Mouse (Mus musculus) embryonic facial prominence, embryonic 13.5 days (tissue): ENCODE measurements around the gene Klf15. TPM values are rescaled to one million over a fixed set of nuclear protein-coding genes. Genes with fewer than 3 reads are reported as not detected.

Source experiments
- ATAC-seq: fragments of 200-750 bp; cut with Nextera tagmentation; 2 replicates; pipeline ENCODE4 v1.8.0; 2017; ENCODE audit warnings: low read depth; ENCODE audit not compliant: insufficient number of reproducible peaks, insufficient read depth, low FRiP score, low TSS enrichment
- H3K27ac ChIP-seq: fragments of 300-500 bp; sonication (generic); 2 replicates; pipeline ENCODE4 v1.5.1; 2015; ENCODE audit warnings: moderate library complexity, mild to moderate bottlenecking, inconsistent platforms
- H3K27me3 ChIP-seq: fragments of 300-500 bp; sonication (generic); 2 replicates; pipeline ENCODE4 v1.6.1; 2015; ENCODE audit warnings: mild to moderate bottlenecking, inconsistent platforms
- H3K36me3 ChIP-seq: fragments of 300-500 bp; sonication (generic); 2 replicates; pipeline ENCODE4 v1.6.1; 2015; ENCODE audit warnings: mild to moderate bottlenecking, inconsistent platforms
- H3K4me1 ChIP-seq: fragments of 300-500 bp; sonication (generic); 2 replicates; pipeline ENCODE4 v1.6.1; 2015; ENCODE audit warnings: inconsistent platforms
- H3K4me2 ChIP-seq: fragments of 300-500 bp; sonication (generic); 2 replicates; pipeline ENCODE4 v1.6.1; 2015; ENCODE audit warnings: moderate library complexity, mild to moderate bottlenecking, inconsistent platforms
- H3K4me3 ChIP-seq: fragments of 300-500 bp; sonication (generic); 2 replicates; pipeline ENCODE4 v1.5.1; 2015; ENCODE audit warnings: mild to moderate bottlenecking, inconsistent platforms
- H3K9ac ChIP-seq: fragments of 300-500 bp; sonication (generic); 2 replicates; pipeline ENCODE4 v1.6.1; 2015; ENCODE audit warnings: mild to moderate bottlenecking, inconsistent platforms
- H3K9me3 ChIP-seq: fragments of 300-500 bp; sonication (generic); 2 replicates; pipeline ENCODE4 v1.6.1; 2016; ENCODE audit warnings: inconsistent platforms
- WGBS: fragments of 180-500 bp; shearing (Covaris S2); methylation state at CpG from one replicate; pipeline ENCODE4 v1.1.7; 2015; ENCODE audit warnings: mixed read lengths; 5-methylcytosine and 5-hydroxymethylcytosine counted together
- polyA plus RNA-seq: library from polyadenylated mRNA; unstranded; fragments of >200 nt; fragmentation: Nextera tagmentation; extraction: Ambion mirVana; gene quantifications from 2 replicates; pipeline ENCODE4 v1.2.1, GENCODE M21; 2015

The Klf15 gene
- polyA plus RNA-seq, 1 experiment from 2014 or later = 7.5 TPM

DNA sequence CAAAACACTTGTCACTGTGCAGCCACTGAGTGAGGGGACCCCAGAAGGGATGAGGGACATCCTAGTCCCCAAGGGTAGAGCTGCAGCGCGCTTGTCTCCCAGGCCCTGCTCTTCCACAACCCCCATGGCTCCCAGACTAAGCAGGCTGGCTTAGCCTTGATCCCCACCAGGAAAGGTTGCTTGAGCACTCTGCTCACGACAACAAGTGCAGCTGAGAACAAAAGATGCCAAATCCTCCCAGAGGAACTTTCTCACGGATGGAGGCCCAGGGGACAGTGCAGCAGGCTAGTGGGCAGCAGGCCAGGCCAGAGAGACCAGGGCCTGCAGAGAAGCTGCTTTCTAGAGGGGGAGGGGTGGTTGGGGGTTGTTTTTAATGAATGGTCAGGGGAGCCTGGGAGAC lies 15.5 kb upstream of the Klf15 start:
- H3K9me3 ChIP-seq = no peaks in the 10 kb centered on the region
- no peaks in the 10 kb centered on the region for H3K27me3 ChIP-seq
- WGBS = 33% methylated on average over 4 of the region's 4 CpGs
- H3K27ac ChIP-seq = no peak overlapping the region
- H3K4me1 ChIP-seq = no peaks in the 10 kb centered on the region
- H3K9ac ChIP-seq = no peak overlapping the region
- H3K4me2 ChIP-seq = no peak overlapping the region
- no peak for ATAC-seq
- H3K36me3 ChIP-seq = no peaks in the 10 kb centered on the region
- no peak overlapping the region for H3K4me3 ChIP-seq

- Histone ChIP-seq H3K4me3 (no peak overlapping the region), H3K36me3 (no peaks in the 10 kb centered on the region), H3K9me3 (no peaks in the 10 kb centered on the region), H3K27me3 (no peaks in the 10 kb centered on the region), H3K9ac (no peak overlapping the region), H3K4me1 (no peaks in the 10 kb centered on the region), H3K4me2 (no peak overlapping the region), H3K27ac (no peak overlapping the region)
- 24% methylated on average over 7 of the region's 7 CpGs for WGBS
- ATAC-seq = no peak
These were observed 12.2 kb upstream of the Klf15 start for GRCm38 (mm10) chr6:90450179-90450578.

DNA sequence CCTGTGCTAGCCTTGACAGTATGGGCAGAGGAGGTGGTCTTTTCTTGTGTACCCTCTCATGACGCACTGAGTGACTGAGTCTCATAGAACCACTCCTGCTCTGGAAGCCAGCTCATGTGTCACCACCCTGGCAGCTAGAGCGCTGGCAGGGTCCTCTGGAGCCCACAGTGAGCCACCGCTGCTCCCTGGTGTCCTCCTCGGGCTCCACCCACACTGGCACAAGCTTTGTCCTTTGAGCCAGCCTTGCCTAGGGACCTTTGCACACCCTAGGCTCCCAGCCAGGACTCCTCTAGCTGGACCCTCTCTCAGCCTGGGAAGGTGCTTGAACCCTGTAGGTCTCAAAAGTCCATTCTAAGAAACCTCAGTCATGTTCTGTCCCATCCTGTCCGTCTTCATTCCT lies 11.7 kb upstream of the Klf15 start:
- no peak overlapping the region for H3K4me3 ChIP-seq
- no peaks in the 10 kb centered on the region for H3K4me1 ChIP-seq
- no peaks in the 10 kb centered on the region for H3K36me3 ChIP-seq
- no peak overlapping the region for H3K27ac ChIP-seq
- no peak for ATAC-seq
- H3K9me3 ChIP-seq = no peaks in the 10 kb centered on the region
- H3K9ac ChIP-seq = no peak overlapping the region
- 69% methylated on average over 5 of the region's 5 CpGs for WGBS
- H3K27me3 ChIP-seq = no peaks in the 10 kb centered on the region
- no peak overlapping the region for H3K4me2 ChIP-seq

GRCm38 (mm10) chr6:90451512-90451911 lies 10.9 kb upstream of the Klf15 start:
- no peaks in the 10 kb centered on the region for H3K4me1 ChIP-seq
- ATAC-seq = no peak
- H3K4me3 ChIP-seq = no peak overlapping the region
- H3K27me3 ChIP-seq = no peaks in the 10 kb centered on the region
- H3K36me3 ChIP-seq = no peaks in the 10 kb centered on the region
- H3K9ac ChIP-seq = no peak overlapping the region
- WGBS = 76% methylated on average over 5 of the region's 5 CpGs
- no peak overlapping the region for H3K4me2 ChIP-seq
- no peak overlapping the region for H3K27ac ChIP-seq
- no peaks in the 10 kb centered on the region for H3K9me3 ChIP-seq

- H3K9ac ChIP-seq = no peak overlapping the region
- no peak overlapping the region for H3K4me2 ChIP-seq
- H3K9me3 ChIP-seq = no peaks in the 10 kb centered on the region
- no peaks in the 10 kb centered on the region for H3K27me3 ChIP-seq
- peaks cover 3% of the 10 kb centered on the region; the same call in 1 of the 2 replicates for H3K4me1 ChIP-seq
- no peaks in the 10 kb centered on the region for H3K36me3 ChIP-seq
- no peak for ATAC-seq
- no peak overlapping the region for H3K27ac ChIP-seq
- no peak overlapping the region for H3K4me3 ChIP-seq
These were observed 9.8 kb upstream of the Klf15 start for GRCm38 (mm10) chr6:90452603-90453002.

DNA sequence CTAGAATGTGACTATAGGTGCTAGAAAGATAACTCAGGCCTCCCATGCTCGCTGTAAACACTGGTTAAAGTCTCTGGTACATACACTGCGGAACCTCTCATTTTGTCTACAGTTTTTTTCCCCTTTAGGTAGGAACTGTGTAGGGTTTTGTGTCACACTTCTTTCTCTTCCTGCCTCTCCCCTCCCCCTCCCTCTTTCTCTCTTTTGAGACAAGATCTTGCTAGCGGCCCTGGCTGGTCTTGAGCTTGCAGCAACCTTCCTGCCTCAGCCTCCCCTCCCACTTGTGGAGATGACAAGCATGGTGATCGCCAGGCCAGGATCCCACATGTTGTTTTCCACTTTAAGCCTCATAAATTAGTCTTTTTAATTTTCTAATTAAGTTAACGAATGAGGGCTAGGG lies 8.6 kb upstream of the Klf15 start:
- no peaks in the 10 kb centered on the region for H3K36me3 ChIP-seq
- 82% methylated on average over 5 of the region's 5 CpGs for WGBS

GRCm38 (mm10) chr6:90457421-90457820 lies 5.0 kb upstream of the Klf15 start:
- no peaks in the 10 kb centered on the region for H3K36me3 ChIP-seq
- no peaks in the 10 kb centered on the region for H3K9me3 ChIP-seq
- no peak overlapping the region for H3K9ac ChIP-seq
- H3K4me2 ChIP-seq = no peak overlapping the region
- peaks cover 8% of the 10 kb centered on the region; the same call in 1 of the 2 replicates for H3K4me1 ChIP-seq
- 62% methylated on average over 2 of the region's 2 CpGs for WGBS
- peaks cover 25% of the 10 kb centered on the region for H3K27me3 ChIP-seq
- H3K27ac ChIP-seq = no peak overlapping the region
- ATAC-seq = no peak
- no peak overlapping the region for H3K4me3 ChIP-seq

More for the DNA sequence above, 8.6 kb upstream of the Klf15 start:
- H3K4me1 ChIP-seq = peaks cover 3% of the 10 kb centered on the region; the same call in 1 of the 2 replicates
- H3K4me3 ChIP-seq = no peak overlapping the region
- no peak overlapping the region for H3K27ac ChIP-seq
- no peak overlapping the region for H3K4me2 ChIP-seq
- ATAC-seq = no peak
- H3K9me3 ChIP-seq = no peaks in the 10 kb centered on the region
- no peaks in the 10 kb centered on the region for H3K27me3 ChIP-seq
- H3K9ac ChIP-seq = no peak overlapping the region

DNA sequence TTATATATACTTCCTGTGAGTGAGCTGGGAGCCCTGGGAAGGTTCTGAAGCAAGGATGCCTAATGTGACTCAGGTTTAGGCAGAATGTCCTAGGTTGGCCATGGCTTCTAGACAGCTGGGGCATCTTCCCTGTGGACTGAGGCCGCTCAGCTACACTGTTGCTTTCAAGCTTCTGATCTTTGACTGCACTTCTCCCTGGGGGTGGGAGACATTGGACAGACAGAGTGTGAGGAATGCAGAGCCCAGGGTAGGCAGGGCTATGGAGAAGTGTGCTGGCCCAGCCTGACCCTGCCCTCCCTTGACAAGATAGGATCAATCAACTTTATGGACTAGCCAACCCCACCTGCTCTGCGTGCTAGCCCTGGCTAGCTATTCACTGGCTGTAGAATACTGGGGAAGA lies 1.2 kb upstream of the Klf15 start:
- Histone ChIP-seq H3K4me1 (peaks cover 24% of the 10 kb centered on the region), H3K36me3 (no peaks in the 10 kb centered on the region), H3K27me3 (peaks cover 48% of the 10 kb centered on the region), H3K9me3 (no peaks in the 10 kb centered on the region), H3K4me2 (no peak overlapping the region), H3K27ac (no peak overlapping the region), H3K9ac (no peak overlapping the region), H3K4me3 (no peak overlapping the region)
- 65% methylated on average over 2 of the region's 2 CpGs for WGBS
- ATAC-seq = no peak

DNA sequence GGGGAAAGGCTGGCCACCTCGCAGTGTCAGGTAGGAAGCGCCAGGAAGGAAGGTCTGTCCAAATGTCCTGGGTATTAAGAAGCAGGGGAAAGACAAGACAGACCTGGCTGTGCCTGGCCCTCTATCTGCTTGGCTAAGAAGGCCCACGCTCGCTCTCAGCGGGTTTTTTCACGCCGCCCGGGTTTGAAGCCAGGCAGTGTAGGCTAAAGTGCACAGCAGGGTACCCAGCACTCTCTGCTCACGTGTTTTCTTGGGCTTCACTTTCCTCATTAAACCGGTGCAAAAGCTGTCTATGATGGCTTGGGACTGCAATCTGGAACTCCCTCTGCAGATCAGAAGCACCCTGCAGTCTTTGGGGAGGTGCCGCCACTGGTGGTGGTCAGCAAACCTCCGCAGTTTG lies 605 bp upstream of the Klf15 start:
- H3K36me3 ChIP-seq = no peaks in the 10 kb centered on the region
- peak overlapping the region; percentile 65 for H3K4me3 ChIP-seq
- no peak overlapping the region for H3K27ac ChIP-seq
- no peak for ATAC-seq
- H3K9me3 ChIP-seq = no peaks in the 10 kb centered on the region
- 13% methylated on average over 12 of the region's 12 CpGs for WGBS
- H3K9ac ChIP-seq = peak overlapping the region; percentile 73; the same call in 1 of the 2 replicates
- peaks cover 24% of the 10 kb centered on the region for H3K4me1 ChIP-seq
- H3K27me3 ChIP-seq = peaks cover 48% of the 10 kb centered on the region
- H3K4me2 ChIP-seq = peak overlapping the region; percentile 100

DNA sequence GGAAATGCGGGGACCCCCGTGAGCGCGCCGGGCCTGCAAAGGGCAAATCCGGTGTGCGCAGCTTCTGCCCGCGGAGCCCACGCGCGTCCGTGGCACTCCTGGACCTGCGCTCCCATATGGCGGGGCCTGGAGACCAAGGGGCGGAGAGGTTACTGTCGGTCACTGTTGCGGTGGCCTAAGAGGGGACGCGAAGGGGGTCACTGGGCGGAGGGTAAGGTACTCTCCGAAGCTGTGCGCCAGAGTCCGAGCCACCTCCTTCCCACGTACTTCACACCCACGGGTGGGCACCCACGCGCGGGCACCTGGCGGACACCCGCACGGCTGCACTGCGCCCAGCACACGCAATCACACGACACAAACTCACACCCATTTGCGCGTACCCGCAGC lies 458 bp downstream of the Klf15 start:
- Histone ChIP-seq H3K4me3 (peak overlapping the region; percentile 65), H3K27ac (no peak overlapping the region), H3K9me3 (no peaks in the 10 kb centered on the region), H3K36me3 (no peaks in the 10 kb centered on the region), H3K27me3 (peaks cover 48% of the 10 kb centered on the region), H3K9ac (peak overlapping the region; percentile 73), H3K4me2 (peak overlapping the region; percentile 100), H3K4me1 (peaks cover 21% of the 10 kb centered on the region)
- WGBS = under 1% methylated on average over 38 of the region's 38 CpGs
- ATAC-seq = no peak

DNA sequence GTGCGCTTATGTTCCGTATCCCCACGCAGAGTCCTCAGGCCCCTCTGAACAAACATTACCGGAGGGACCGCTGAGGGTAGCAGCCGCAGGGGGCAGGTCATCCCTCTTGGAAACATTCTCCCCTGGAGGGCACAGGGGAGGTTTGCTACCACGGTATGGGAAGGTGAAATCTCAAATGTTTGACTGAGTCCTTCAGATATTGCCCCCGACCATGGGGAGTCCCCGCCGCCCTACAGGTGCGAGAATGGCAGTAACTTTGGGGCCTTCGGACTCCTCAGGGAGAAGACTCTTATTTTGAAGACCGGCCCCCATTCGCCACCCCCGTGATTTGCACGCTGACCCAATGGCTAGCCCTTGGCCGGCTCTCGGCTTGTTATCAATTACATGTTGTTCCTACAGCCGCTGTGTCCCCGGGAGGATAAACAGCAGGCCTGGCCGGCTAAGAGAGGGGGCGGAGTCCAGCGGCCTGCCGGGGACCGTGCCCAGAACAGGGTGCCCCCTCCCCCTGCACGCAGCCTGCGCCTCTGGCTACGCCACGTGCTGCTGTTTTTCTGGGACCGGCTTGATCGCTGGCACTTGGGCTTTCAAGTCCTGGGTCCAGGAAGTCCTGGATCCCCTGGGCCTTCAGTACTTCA lies 969 bp downstream of the Klf15 start:
- peak; percentile 67; the same call in 1 of the 2 replicates for ATAC-seq
- 0% methylated on average over 31 of the region's 31 CpGs for WGBS

GRCm38 (mm10) chr6:90463890-90464421 lies 1.6 kb downstream of the Klf15 start:
- ATAC-seq = no peak
- Histone ChIP-seq H3K36me3 (no peaks in the 10 kb centered on the region), H3K27me3 (peaks cover 48% of the 10 kb centered on the region), H3K4me1 (peaks cover 21% of the 10 kb centered on the region), H3K4me2 (peak overlapping the region; percentile 100), H3K9ac (peak overlapping the region; percentile 73; the same call in 1 of the 2 replicates), H3K4me3 (peak overlapping the region; percentile 65), H3K27ac (no peak overlapping the region), H3K9me3 (no peaks in the 10 kb centered on the region)
- WGBS = 26% methylated on average over 7 of the region's 7 CpGs

More for the DNA sequence above, 969 bp downstream of the Klf15 start:
- H3K4me3 ChIP-seq = peak overlapping the region; percentile 65
- H3K9ac ChIP-seq = peak overlapping the region; percentile 73
- H3K4me1 ChIP-seq = peaks cover 21% of the 10 kb centered on the region
- H3K27ac ChIP-seq = no peak overlapping the region
- peak overlapping the region; percentile 100 for H3K4me2 ChIP-seq
- H3K27me3 ChIP-seq = peaks cover 48% of the 10 kb centered on the region
- no peaks in the 10 kb centered on the region for H3K9me3 ChIP-seq
- H3K36me3 ChIP-seq = no peaks in the 10 kb centered on the region
